Mouse (Mus musculus) heart, postnatal 10 days (tissue): ENCODE results near the gene Gm13101. TPM values are rescaled to one million over a fixed set of nuclear protein-coding genes. Genes with fewer than 3 reads are reported as not detected.
"Not testable (repeated sequence)": the region's sequence is repeated elsewhere in the genome, so short reads cannot be mapped to it uniquely, and the experiment has no call there.

Source experiments
- DNase-seq, 2 experiments: peaks; one replicate each; pipeline ENCODE4 v3.0.0; 2021
- intact Hi-C: fragments of 180-260 bp; cut with DNase I; formaldehyde crosslinking; loops from one replicate; pipeline ENCODE4 v1.15.1; 2025
- total RNA-seq, 2 experiments: library from RNA; stranded (reverse); gene quantifications; 2 replicates each; pipeline ENCODE4 v1.2.3; 2021

The Gm13101 gene
- total RNA-seq: not detected

GRCm38 (mm10) chr4:143966850-143967249 lies at the start of gene Gm13101:
TSS of gene Gm13101 (minus strand) at chr4:143966950.
- intact Hi-C loops, DNase-seq: not testable (repeated sequence)

GRCm38 (mm10) chr4:143994269-143994668 lies 27.5 kb upstream of the Gm13101 start, which contains the start of gene Pramef17:
TSS of gene Pramef17 (minus strand) at chr4:143994369.
- DNase-seq: not testable (repeated sequence)

DNA sequence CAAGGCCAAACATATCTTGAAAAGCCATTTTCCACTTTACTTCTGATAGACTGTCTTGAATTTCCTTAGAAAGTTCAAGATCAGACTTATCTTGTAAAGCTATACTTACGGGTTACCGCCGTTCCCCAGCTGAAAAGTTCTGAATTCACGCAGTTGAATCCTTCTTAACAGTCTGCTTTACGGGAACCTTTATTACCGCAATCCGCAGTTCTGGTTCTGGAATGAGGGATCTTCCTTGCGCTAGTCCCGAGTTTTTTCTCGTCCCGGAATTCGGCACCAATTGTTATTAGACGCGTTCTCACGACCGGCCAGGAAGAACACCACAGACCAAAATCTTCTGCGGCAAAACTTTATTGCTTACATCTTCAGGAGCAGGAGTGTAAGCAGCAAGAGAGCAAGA lies 21.4 kb upstream of the Gm13101 start:
- peak; percentile 48 to 56 for DNase-seq
- intact Hi-C loops: not testable (repeated sequence)

More at GRCm38 (mm10) chr4:143994269-143994668, 27.5 kb upstream of the Gm13101 start, which contains the start of gene Pramef17:
- intact Hi-C loops: not testable (repeated sequence)

DNA sequence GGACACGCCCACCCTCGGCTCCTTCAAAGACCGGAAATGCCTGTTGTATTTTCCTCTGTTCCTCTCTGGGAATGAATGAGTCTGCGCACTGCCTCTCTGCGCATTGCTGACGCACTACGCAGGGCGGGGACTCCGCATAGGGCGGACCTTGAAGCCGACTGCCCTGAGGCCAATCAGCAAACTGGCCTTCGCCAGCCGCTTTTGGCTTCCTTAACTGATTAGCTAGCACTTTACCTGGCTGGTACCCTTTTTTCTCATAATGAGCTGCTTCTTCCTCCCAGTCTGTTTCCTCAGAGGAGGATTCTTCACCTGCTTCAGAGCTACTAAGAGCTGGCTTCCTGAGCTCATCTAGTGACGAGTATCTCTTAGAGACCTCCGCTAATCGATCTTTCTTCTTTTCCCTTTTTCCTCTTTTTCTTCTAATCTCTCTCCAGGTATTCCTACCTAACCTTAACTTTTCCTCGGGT lies 20.8 kb upstream of the Gm13101 start:
- intact Hi-C loops: not testable (repeated sequence)
- peak; percentile 43 to 54 for DNase-seq

- peak; percentile 8 to 21 for DNase-seq
- intact Hi-C loops: not testable (repeated sequence)
These were observed 19.0 kb upstream of the Gm13101 start for GRCm38 (mm10) chr4:143985733-143986132.

DNA sequence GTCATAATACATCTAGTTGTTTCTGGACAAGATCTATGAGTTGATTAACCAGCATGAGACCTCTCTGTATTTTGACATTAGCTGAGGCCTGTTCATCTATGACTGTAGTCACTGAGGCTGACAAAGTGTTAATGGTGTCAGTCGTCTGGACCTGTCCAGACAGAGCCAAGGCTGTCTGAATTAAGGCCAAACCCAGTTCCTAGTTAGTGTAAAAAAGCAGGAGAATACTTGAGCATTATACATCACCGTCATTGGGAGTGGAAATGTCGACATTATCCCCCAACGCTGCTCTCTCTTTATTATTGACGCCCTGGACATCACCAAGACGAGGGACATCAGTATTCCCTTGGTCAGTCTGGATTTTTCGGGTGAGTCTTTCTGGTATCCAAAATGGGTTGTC lies 18.4 kb upstream of the Gm13101 start:
- peak; percentile 12 to 22 for DNase-seq
- intact Hi-C loops: not testable (repeated sequence)

GRCm38 (mm10) chr4:143983446-143983845 lies 16.7 kb upstream of the Gm13101 start:
- DNase-seq, intact Hi-C loops: not testable (repeated sequence)

DNA sequence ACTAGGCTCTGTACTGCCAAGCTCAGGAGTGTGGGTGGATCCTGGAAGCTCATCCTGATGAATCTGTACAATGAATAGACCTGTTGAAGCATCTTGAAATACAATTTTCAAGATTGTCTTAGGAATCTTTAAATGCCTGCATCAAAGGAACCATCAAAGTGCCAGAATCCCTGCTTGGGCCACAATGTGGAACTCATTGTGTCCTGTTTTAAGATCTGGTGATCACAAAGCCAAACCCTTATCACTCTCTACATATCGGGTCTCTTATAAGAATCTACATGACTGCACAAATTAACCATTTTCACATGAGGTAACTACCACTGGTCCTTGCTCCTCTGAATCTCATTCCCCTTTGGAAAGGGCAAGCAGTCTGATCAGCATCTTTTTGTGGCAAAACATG lies 15.8 kb downstream of the Gm13101 start, which contains the start of gene Pramef25:
Gene Pramef25 (minus strand): TSS at position 101 of the 400 bp plus-strand sequence.
- intact Hi-C loops, DNase-seq: not testable (repeated sequence)

Other genes with a start within 250 kb of the Gm13101 start
- gene Gm13078, start 247.5 kb downstream of the Gm13101 start, total RNA-seq: not detected
- gene Gm13023, start 177.6 kb downstream of the Gm13101 start, total RNA-seq: not detected
- gene Gm13084, start 150.9 kb downstream of the Gm13101 start, total RNA-seq: not detected
- not detected for gene Gm13103, start 120.5 kb downstream of the Gm13101 start, total RNA-seq
- gene Pramef6, start 66.6 kb downstream of the Gm13101 start, total RNA-seq: not detected
- not detected for gene Pramef25, start 15.9 kb downstream of the Gm13101 start, total RNA-seq
- gene Pramef17, start 27.4 kb upstream of the Gm13101 start, total RNA-seq: not detected
- gene Pramel4, start 92.2 kb upstream of the Gm13101 start, total RNA-seq: not detected
- not detected for gene Gm13102, start 139.5 kb upstream of the Gm13101 start, total RNA-seq
- gene Oog3, start 195.7 kb upstream of the Gm13101 start, total RNA-seq: not detected
- gene Oog2, start 223.8 kb upstream of the Gm13101 start, total RNA-seq: not detected
- not detected for gene C87977, start 246.4 kb upstream of the Gm13101 start, total RNA-seq